Comparison of ENCODE assay signal across 25 mouse cellular contexts in genomic region chr14:61428126-61428787, GRCm38 (mm10). TPM values are rescaled to one million over a fixed set of nuclear protein-coding genes. Genes with fewer than 3 reads are reported as not detected.
A peak's percentile ranks its signal among the peaks of the same experiment; 100 is the strongest.
DNase-seq lines count a peak whose midpoint lies in the region; ATAC-seq and TF ChIP-seq lines count a peak whose summit lies in the region.
"Had no signal": no experiment of that assay in that cellular context is flagged by ENCODE, and none has a peak within 500 bp of the region (broad histone marks: within the 10 kb centered on the region; RNA-seq: fewer than 3 reads in every experiment).

No protein-coding gene starts in this region.

- no peak for TF ChIP-seq CTCF in liver, adult 2 months (IDR thresholded peaks at IDR 0.05; ENCODE audit: low read depth, low read length)
- no peak for TF ChIP-seq CTCF in MEL (IDR thresholded peaks at IDR 0.05 in 2 of 3, conservative IDR thresholded peaks at IDR 0.05 in 1 of 3; ENCODE audit: control insufficient read depth in 1 of 3, insufficient read depth in 1 of 3, low read depth in 2 of 3, low read length in 3 of 3, poor library complexity in 1 of 3, severe bottlenecking in 1 of 3)

- DNase-seq in liver, adult 2 months (ENCODE audit: extremely low read depth, low read depth, low spot score) = peak; percentile 33
- DNase-seq in liver, embryonic 11.5 days (ENCODE audit: low spot score) = no peak
- DNase-seq in MEL (ENCODE audit: low read depth, low spot score) = peak; percentile 54
- DNase-seq in induced T-regulatory cell, adult 2 months (ENCODE audit: low read depth) = peak; percentile 33
- DNase-seq in ovary, postnatal 36 days (ENCODE audit: low spot score) = no peak
- DNase-seq: adrenal gland, adult 2 months; adrenal gland, postnatal 25 days; cerebellum, adult 11-12 months; cerebellum, adult 8-10 months; cerebellum, postnatal 10 days; cerebellum, postnatal 36 days; gastrocnemius, postnatal 25 days; heart, adult 2 months; kidney, adult 11 months had no signal

- ATAC-seq in liver, embryonic 11.5 days (replicated peaks; ENCODE audit: low FRiP score) = no peak
- no peak for ATAC-seq in megakaryocyte, adult 5-6 weeks (ENCODE audit: poor library complexity, severe bottlenecking)
- ATAC-seq in hindbrain, embryonic 12.5 days (ENCODE audit: low FRiP score) = no peak
- ATAC-seq: forebrain, embryonic 13.5 days; forebrain, embryonic 16.5 days; hindbrain, postnatal 0 days; intestine, embryonic 15.5 days had no signal

- no peak overlapping the region for H3K4me3 ChIP-seq in liver, adult 2 months (ENCODE audit: insufficient read depth, low read depth, low read length)
- H3K4me3 ChIP-seq in liver, embryonic 11.5 days (ENCODE audit: low read depth, low read length) = no peak overlapping the region
- H3K4me3 ChIP-seq in MEL (ENCODE audit: control insufficient read depth in 1 of 2, insufficient read depth in 1 of 2, low read depth in 2 of 2, low read length in 2 of 2) = no peak overlapping the region
- H3K4me3 ChIP-seq in hindbrain, embryonic 12.5 days = no peak overlapping the region
- H3K4me3 ChIP-seq: forebrain, embryonic 10.5 days; forebrain, embryonic 13.5 days; heart, adult 2 months; hindbrain, embryonic 13.5 days; intestine, embryonic 15.5 days had no signal

- no peaks in the 10 kb centered on the region for H3K36me3 ChIP-seq in liver, adult 2 months (ENCODE audit: control insufficient read depth, insufficient read depth, low read length)
- H3K36me3 ChIP-seq in liver, embryonic 11.5 days (ENCODE audit: control insufficient read depth, insufficient read depth, low read length) = no peaks in the 10 kb centered on the region
- peaks cover 7 to 83% of the 10 kb centered on the region in 2 experiments for H3K36me3 ChIP-seq in MEL (ENCODE audit: control insufficient read depth in 1 of 2, insufficient read depth in 2 of 2, low read length in 2 of 2)
- H3K36me3 ChIP-seq in hindbrain, embryonic 12.5 days = no peaks in the 10 kb centered on the region
- H3K36me3 ChIP-seq: hindbrain, embryonic 13.5 days; intestine, embryonic 15.5 days had no signal

- 14% methylated on average over 3 of the region's 3 CpGs for WGBS in liver, adult 2 months
- 64% methylated on average over 3 of the region's 3 CpGs for WGBS in liver, embryonic 11.5 days
- 79% methylated on average over 3 of the region's 3 CpGs for WGBS in hindbrain, embryonic 12.5 days

- TF ChIP-seq EP300 in MEL (IDR thresholded peaks at IDR 0.05; ENCODE audit: low read depth in 1 of 2, low read length in 2 of 2) = peak in 1 of 2 experiments; percentile 80; a peak in 2 of 4 replicates

- H3K27ac ChIP-seq in liver, adult 2 months (replicated peaks; ENCODE audit: insufficient read depth, low read depth, low read length) = no peak overlapping the region
- no peak overlapping the region for H3K27ac ChIP-seq in liver, embryonic 11.5 days (ENCODE audit: low read depth, low read length)
- H3K27ac ChIP-seq in MEL (ENCODE audit: control insufficient read depth, low read depth, low read length) = no peak overlapping the region
- no peak overlapping the region for H3K27ac ChIP-seq in hindbrain, embryonic 12.5 days
- H3K27ac ChIP-seq: forebrain, embryonic 10.5 days; forebrain, embryonic 13.5 days; heart, adult 2 months; hindbrain, embryonic 13.5 days; hindbrain, postnatal 0 days; intestine, embryonic 15.5 days had no signal

- no peak for TF ChIP-seq RAD21 in MEL (IDR thresholded peaks at IDR 0.05; ENCODE audit: low read depth, low read length)

- no peaks in the 10 kb centered on the region for H3K9me3 ChIP-seq in liver, embryonic 11.5 days (ENCODE audit: control insufficient read depth, low read length)
- H3K9me3 ChIP-seq in MEL (replicated peaks; ENCODE audit: insufficient read depth, low read length) = no peaks in the 10 kb centered on the region
- no peaks in the 10 kb centered on the region for H3K9me3 ChIP-seq in hindbrain, embryonic 12.5 days (replicated peaks)
- H3K9me3 ChIP-seq: forebrain, embryonic 10.5 days; forebrain, embryonic 13.5 days; G1E; hindbrain, embryonic 13.5 days; intestine, embryonic 15.5 days had no signal

- no peak for TF ChIP-seq POLR2A in liver, adult 2 months (IDR thresholded peaks at IDR 0.05; ENCODE audit: extremely low read depth, insufficient read depth, low read length)
- TF ChIP-seq POLR2A in MEL (IDR thresholded peaks at IDR 0.05; ENCODE audit: control insufficient read depth in 1 of 2, insufficient read depth in 1 of 2, low read depth in 1 of 2, low read length in 2 of 2, poor library complexity in 1 of 2) = no peak

- H3K79me2 ChIP-seq in liver, adult 2 months (ENCODE audit: control insufficient read depth, insufficient read depth, low read length) = peaks cover 29% of the 10 kb centered on the region; the same call in 1 of the 2 replicates
- H3K79me2 ChIP-seq in MEL (ENCODE audit: control insufficient read depth, insufficient read depth, low read length, poor library complexity) = peaks cover 62% of the 10 kb centered on the region

- no peak overlapping the region for H3K4me2 ChIP-seq in liver, embryonic 11.5 days
- no peak overlapping the region for H3K4me2 ChIP-seq in hindbrain, embryonic 12.5 days (replicated peaks)
- H3K4me2 ChIP-seq: forebrain, embryonic 13.5 days; heart, embryonic 11.5 days; hindbrain, embryonic 13.5 days; intestine, embryonic 15.5 days had no signal

- no peak overlapping the region for H3K9ac ChIP-seq in liver, adult 2 months (ENCODE audit: low read depth, low read length)
- no peak overlapping the region for H3K9ac ChIP-seq in liver, embryonic 11.5 days (ENCODE audit: low read depth, low read length)
- no peak overlapping the region for H3K9ac ChIP-seq in MEL (ENCODE audit: control insufficient read depth, low read depth, low read length, poor library complexity, severe bottlenecking)
- no peak overlapping the region for H3K9ac ChIP-seq in hindbrain, embryonic 12.5 days
- H3K9ac ChIP-seq: forebrain, embryonic 13.5 days; hindbrain, embryonic 13.5 days; intestine, embryonic 15.5 days had no signal

- no peaks in the 10 kb centered on the region for H3K27me3 ChIP-seq in liver, adult 2 months (ENCODE audit: control insufficient read depth, insufficient read depth, low read length)
- H3K27me3 ChIP-seq in liver, embryonic 11.5 days (replicated peaks; ENCODE audit: control insufficient read depth, insufficient read depth, low read length) = no peaks in the 10 kb centered on the region
- no peaks in the 10 kb centered on the region for H3K27me3 ChIP-seq in MEL (ENCODE audit: control insufficient read depth in 1 of 2, insufficient read depth in 2 of 2, low read length in 2 of 2)
- H3K27me3 ChIP-seq in hindbrain, embryonic 12.5 days = no peaks in the 10 kb centered on the region
- H3K27me3 ChIP-seq: CH12.LX; forebrain, embryonic 13.5 days; hindbrain, embryonic 13.5 days; intestine, embryonic 15.5 days had no signal

- peaks cover 18% of the 10 kb centered on the region for H3K4me1 ChIP-seq in liver, adult 2 months (ENCODE audit: control insufficient read depth, insufficient read depth, low read length)
- peaks cover 20% of the 10 kb centered on the region for H3K4me1 ChIP-seq in liver, embryonic 11.5 days (replicated peaks; ENCODE audit: control insufficient read depth, insufficient read depth, low read length)
- H3K4me1 ChIP-seq in MEL (ENCODE audit: control insufficient read depth in 1 of 2, insufficient read depth in 2 of 2, low read length in 2 of 2) = peaks cover 44 to 54% of the 10 kb centered on the region in 2 experiments
- peaks cover 6% of the 10 kb centered on the region for H3K4me1 ChIP-seq in hindbrain, embryonic 12.5 days

TF ChIP-seq in MEL, 35 proteins besides CTCF, POLR2A, EP300 and RAD21 (continues in another document):
- TF ChIP-seq USF2 (IDR thresholded peaks at IDR 0.05; ENCODE audit: borderline replicate concordance in 1 of 2, insufficient read depth in 1 of 2, low read depth in 1 of 2, low read length in 2 of 2) (no peak), CHD2 (IDR thresholded peaks at IDR 0.05; ENCODE audit: low read length) (no peak), TAL1 (IDR thresholded peaks at IDR 0.05; ENCODE audit: low read length) (peak; percentile 32), ETS1 (IDR thresholded peaks at IDR 0.05; ENCODE audit: low read depth, low read length) (peak; percentile 82), BHLHE40 (IDR thresholded peaks at IDR 0.05; ENCODE audit: borderline replicate concordance, low read depth, low read length) (peak; percentile 82), E2F4 (IDR thresholded peaks at IDR 0.05; ENCODE audit: borderline replicate concordance, low read depth, low read length) (no peak), USF1 (IDR thresholded peaks at IDR 0.05; ENCODE audit: low read depth, low read length) (peak; percentile 77; the same call in 1 of the 2 replicates), SMC3 (IDR thresholded peaks at IDR 0.05; ENCODE audit: low read depth, low read length) (no peak), POLR2AphosphoS2 (IDR thresholded peaks at IDR 0.05; ENCODE audit: low read length) (no peak), SIN3A (IDR thresholded peaks at IDR 0.05; ENCODE audit: low read length) (peak; percentile 41; the same call in 1 of the 2 replicates), MYC (IDR thresholded peaks at IDR 0.05; ENCODE audit: low read depth, low read length) (no peak), MEF2A (IDR thresholded peaks at IDR 0.05; ENCODE audit: extremely low read depth, insufficient replicate concordance, low read depth, low read length, poor library complexity, severe bottlenecking) (no peak), NELFE (IDR thresholded peaks at IDR 0.05; ENCODE audit: low read depth, low read length) (no peak), GATA1 (IDR thresholded peaks at IDR 0.05; ENCODE audit: low read depth, low read length) (peak; percentile 55; the same call in 1 of the 2 replicates), HCFC1 (IDR thresholded peaks at IDR 0.05; ENCODE audit: low read depth, low read length) (no peak), TCF12 (IDR thresholded peaks at IDR 0.05; ENCODE audit: low read depth, low read length) (peak; percentile 80), MAFK (IDR thresholded peaks at IDR 0.05; ENCODE audit: borderline replicate concordance, low read depth, low read length) (no peak), UBTF (IDR thresholded peaks at IDR 0.05; ENCODE audit: borderline replicate concordance, insufficient read depth, low read depth, low read length) (no peak), MAX (IDR thresholded peaks at IDR 0.05; ENCODE audit: low read length) (no peak)

RNA-seq across cellular contexts. Expression of gene Kpna3, which starts 11.4 kb away (rescaled TPM):
- total RNA-seq in liver, adult 2 months (2014; rRNA removed) = 24.7 and 24.9 TPM in 2 replicates
- polyA plus RNA-seq in liver, adult 2 months (2012; rRNA removed) = 5.1 and 5.7 TPM in 2 replicates
- 67.6 and 78.6 TPM in 2 replicates for polyA plus RNA-seq in liver, embryonic 11.5 days (2014; fragmentation: Nextera tagmentation; extraction: Ambion mirVana)
- total RNA-seq in MEL (2012; rRNA removed) = 22.7 and 24.3 TPM in 2 replicates
- 100 to 1,000 TPM in 1 of 2 experiments, 10 to 100 TPM in 1; 51.3 to 309 TPM for polyA plus RNA-seq in MEL (2012; ENCODE audit: insufficient read depth in 1 of 2, insufficient read length in 2 of 2, low read depth in 1 of 2, low replicate concordance in 2 of 2, missing spikeins in 1 of 2)
- 39.1 and 42.8 TPM in 2 replicates for total RNA-seq in megakaryocyte, adult 5-6 weeks (2015)
- total RNA-seq in megakaryocyte, adult 5-6 weeks (2017) = 21.6 and 26.8 TPM in 2 replicates
- 80.7 and 87.1 TPM in 2 replicates for polyA plus RNA-seq in hindbrain, embryonic 12.5 days (2016; fragmentation: Nextera tagmentation; extraction: Ambion mirVana)

Comparison
In these comparisons a context has a peak if more than half of its experiments do, and no peak if none do; other contexts are left out.
1. DNase-seq: peak in liver, adult 2 months (single experiment), MEL (single experiment) and induced T-regulatory cell, adult 2 months (single experiment); none in liver, embryonic 11.5 days (single experiment) and ovary, postnatal 36 days (single experiment).